Mouse (Mus musculus) embryonic facial prominence, embryonic 12.5 days (tissue): ENCODE data around the gene Lamtor5. TPM values are rescaled to one million over a fixed set of nuclear protein-coding genes. Genes with fewer than 3 reads are reported as not detected.

Experiments used
- ATAC-seq: fragments of 200-750 bp; cut with Nextera tagmentation; 2 replicates; pipeline ENCODE4 v1.8.0; 2017; ENCODE audit not compliant: insufficient number of reproducible peaks, insufficient read depth, low FRiP score, low TSS enrichment
- H3K27ac ChIP-seq: fragments of 300-500 bp; sonication (generic); 2 replicates; pipeline ENCODE4 v1.5.1; 2016; ENCODE audit warnings: mild to moderate bottlenecking
- H3K27me3 ChIP-seq: fragments of 300-500 bp; sonication (generic); 2 replicates; pipeline ENCODE4 v1.6.1; 2016; ENCODE audit warnings: mild to moderate bottlenecking, moderate library complexity
- H3K36me3 ChIP-seq: fragments of 300-500 bp; sonication (generic); 2 replicates; pipeline ENCODE4 v1.6.1; 2016; ENCODE audit warnings: mild to moderate bottlenecking
- H3K4me1 ChIP-seq: fragments of 300-500 bp; sonication (generic); 2 replicates; pipeline ENCODE4 v1.6.1; 2016
- H3K4me2 ChIP-seq: fragments of 300-500 bp; sonication (generic); replicated peaks from 2 replicates; pipeline ENCODE4 v1.6.1; 2016; ENCODE audit warnings: mild to moderate bottlenecking, moderate library complexity
- H3K4me3 ChIP-seq: fragments of 300-500 bp; sonication (generic); 2 replicates; pipeline ENCODE4 v1.5.1; 2016; ENCODE audit warnings: mild to moderate bottlenecking
- H3K9ac ChIP-seq: fragments of 300-500 bp; sonication (generic); 2 replicates; pipeline ENCODE4 v1.6.1; 2016; ENCODE audit warnings: mild to moderate bottlenecking, moderate library complexity
- H3K9me3 ChIP-seq: fragments of 300-500 bp; sonication (generic); 2 replicates; pipeline ENCODE4 v1.6.1; 2016; ENCODE audit warnings: mild to moderate bottlenecking, moderate library complexity
- WGBS: fragments of 180-500 bp; shearing (Covaris S2); methylation state at CpG from one replicate; pipeline ENCODE4 v1.1.7; 2016; 5-methylcytosine and 5-hydroxymethylcytosine counted together
- polyA plus RNA-seq: library from polyadenylated mRNA; unstranded; fragments of >200 nt; fragmentation: Nextera tagmentation; extraction: Ambion mirVana; gene quantifications from 2 replicates; pipeline ENCODE4 v1.2.1, GENCODE M21; 2016

Lamtor5 gene
- polyA plus RNA-seq, 1 experiment from 2014 or later: 167 TPM

GRCm38 (mm10) chr3:107326442-107326841, 47.8 kb downstream of the Lamtor5 start:
- Histone ChIP-seq H3K9me3 (no peaks in the 10 kb centered on the region), H3K4me3 (no peak overlapping the region), H3K9ac (no peak overlapping the region), H3K4me2 (no peak overlapping the region), H3K27ac (no peak overlapping the region), H3K36me3 (peaks cover 46% of the 10 kb centered on the region), H3K27me3 (no peaks in the 10 kb centered on the region), H3K4me1 (peaks cover 40% of the 10 kb centered on the region)
- no peak for ATAC-seq
- WGBS: 93% methylated on average over 1 of the region's 1 CpGs

GRCm38 (mm10) chr3:107330503-107331424, 52.1 kb downstream of the Lamtor5 start:
- no peaks in the 10 kb centered on the region for H3K27me3 ChIP-seq
- H3K27ac ChIP-seq: no peak overlapping the region
- H3K4me3 ChIP-seq: peak overlapping the region; percentile 80
- peaks cover 25% of the 10 kb centered on the region for H3K36me3 ChIP-seq
- H3K4me2 ChIP-seq: peak overlapping the region; percentile 98
- WGBS: 84% methylated on average over 28 of the region's 28 CpGs
- ATAC-seq: no peak
- no peaks in the 10 kb centered on the region for H3K9me3 ChIP-seq
- H3K4me1 ChIP-seq: peaks cover 28% of the 10 kb centered on the region
- peak overlapping the region; percentile 30 for H3K9ac ChIP-seq

- Histone ChIP-seq H3K4me1 (peaks cover 25% of the 10 kb centered on the region), H3K9me3 (no peaks in the 10 kb centered on the region), H3K4me3 (peak overlapping the region; percentile 80), H3K9ac (peak overlapping the region; percentile 84), H3K4me2 (peak overlapping the region; percentile 98), H3K27me3 (no peaks in the 10 kb centered on the region), H3K27ac (no peak overlapping the region), H3K36me3 (peaks cover 21% of the 10 kb centered on the region)
- WGBS: 22% methylated on average over 17 of the region's 17 CpGs
- ATAC-seq: no peak
Measured at GRCm38 (mm10) chr3:107331746-107332126, 53.1 kb downstream of the Lamtor5 start.

- H3K36me3 ChIP-seq: peaks cover 21% of the 10 kb centered on the region
- H3K4me2 ChIP-seq: peak overlapping the region; percentile 98
- no peaks in the 10 kb centered on the region for H3K9me3 ChIP-seq
- ATAC-seq: no peak; the same call in 1 of the 2 replicates
- H3K4me1 ChIP-seq: peaks cover 25% of the 10 kb centered on the region
- under 1% methylated on average over 75 of the region's 75 CpGs for WGBS
- peak overlapping the region; percentile 90 for H3K27ac ChIP-seq
- H3K4me3 ChIP-seq: peak overlapping the region; percentile 80
- H3K9ac ChIP-seq: peak overlapping the region; percentile 84
- H3K27me3 ChIP-seq: no peaks in the 10 kb centered on the region
Measured at GRCm38 (mm10) chr3:107332127-107332959, 53.7 kb downstream of the Lamtor5 start.

- peak; percentile 97 for ATAC-seq
- Histone ChIP-seq H3K4me1 (peaks cover 25% of the 10 kb centered on the region), H3K36me3 (peaks cover 18% of the 10 kb centered on the region), H3K4me2 (peak overlapping the region; percentile 98; the same call in 1 of the 2 replicates), H3K27ac (peak overlapping the region; percentile 98), H3K27me3 (no peaks in the 10 kb centered on the region), H3K9me3 (no peaks in the 10 kb centered on the region), H3K4me3 (peak overlapping the region; percentile 80), H3K9ac (peak overlapping the region; percentile 93)
- WGBS: under 1% methylated on average over 37 of the region's 37 CpGs
Measured at GRCm38 (mm10) chr3:107332960-107333380, 54.3 kb downstream of the Lamtor5 start.

Other genes with a start within 250 kb of the Lamtor5 start
- 3.6 and 4.1 TPM in 2 replicates for gene Kcna3, start 242.7 kb upstream of the Lamtor5 start, polyA plus RNA-seq
- gene Kcna2, start 177.7 kb upstream of the Lamtor5 start, polyA plus RNA-seq: 0.10 and 0.13 TPM in 2 replicates
- not detected in 2 replicates for gene Kcna10, start 95.8 kb upstream of the Lamtor5 start, polyA plus RNA-seq
- 0.17 TPM in 1 of 2 replicates, not detected in the other for gene Cym, start 57.1 kb upstream of the Lamtor5 start, polyA plus RNA-seq
- not detected in 2 replicates for gene A630076J17Rik, start 48.2 kb upstream of the Lamtor5 start, polyA plus RNA-seq
- gene Prok1, start 39.2 kb upstream of the Lamtor5 start, polyA plus RNA-seq: 0.20 TPM in 1 of 2 replicates, not detected in the other
- gene Slc16a4, start 12.4 kb downstream of the Lamtor5 start, polyA plus RNA-seq: 5.4 and 6.9 TPM in 2 replicates
- gene Rbm15, start 54.8 kb downstream of the Lamtor5 start, polyA plus RNA-seq: 17.0 and 17.9 TPM in 2 replicates
- gene Kcnc4, start 180.7 kb downstream of the Lamtor5 start, polyA plus RNA-seq: 0.23 TPM in 2 replicates
- 7.1 and 8.0 TPM in 2 replicates for gene Slc6a17, start 239.2 kb downstream of the Lamtor5 start, polyA plus RNA-seq